In genomic region chr2:137489181-137489682, GRCm38 (mm10) we compare ENCODE assay signal across 15 mouse cellular contexts.
DNase-seq lines count a peak whose midpoint lies in the region; ATAC-seq and TF ChIP-seq lines count a peak whose summit lies in the region.
"Had no signal": no experiment of that assay in that cellular context is flagged by ENCODE, and none has a peak within 500 bp of the region (broad histone marks: within the 10 kb centered on the region; RNA-seq: fewer than 3 reads in every experiment).

No protein-coding gene starts in this region.

- 0 out of 2 replicates have a peak, but pooled peaks have one; percentile 62 for ATAC-seq in kidney, embryonic 14.5 days (ENCODE audit: low FRiP score, low TSS enrichment)
- ATAC-seq: forebrain, embryonic 15.5 days; midbrain, embryonic 15.5 days had no signal

- no peak for TF ChIP-seq CTCF in embryonic fibroblast, embryonic 13.5 days (IDR thresholded peaks at IDR 0.05; ENCODE audit: borderline replicate concordance, insufficient read depth, low read length)

- H3K4me1 ChIP-seq in kidney, embryonic 14.5 days (ENCODE audit: control insufficient read depth, insufficient read depth, low read length) = no peaks in the 10 kb centered on the region
- 0 out of 2 replicates have a peak, but pooled peaks cover 2% of the 10 kb centered on the region for H3K4me1 ChIP-seq in embryonic fibroblast, embryonic 13.5 days (ENCODE audit: control insufficient read depth, insufficient read depth, low read length)
- H3K4me1 ChIP-seq: forebrain, embryonic 15.5 days; limb, embryonic 13.5 days; megakaryocyte, embryonic 14.5 days; midbrain, embryonic 15.5 days had no signal

- no peaks in the 10 kb centered on the region for H3K27me3 ChIP-seq in kidney, embryonic 14.5 days (ENCODE audit: control insufficient read depth, insufficient read depth, low read length)
- H3K27me3 ChIP-seq: forebrain, embryonic 15.5 days; limb, embryonic 13.5 days; megakaryocyte, embryonic 14.5 days; midbrain, embryonic 15.5 days had no signal

- H3K9ac ChIP-seq in kidney, embryonic 14.5 days (ENCODE audit: low read depth, low read length) = no peak overlapping the region
- H3K9ac ChIP-seq: forebrain, embryonic 15.5 days; limb, embryonic 13.5 days; liver, embryonic 14.5 days; midbrain, embryonic 15.5 days had no signal

- no peak overlapping the region for H3K4me3 ChIP-seq in kidney, embryonic 14.5 days (ENCODE audit: low read length)
- H3K4me3 ChIP-seq in embryonic fibroblast, embryonic 13.5 days (ENCODE audit: insufficient read depth, low read length) = no peak overlapping the region
- H3K4me3 ChIP-seq: forebrain, embryonic 15.5 days; limb, embryonic 13.5 days; megakaryocyte, embryonic 14.5 days; midbrain, embryonic 15.5 days had no signal

- no peak overlapping the region for H3K4me2 ChIP-seq in kidney, embryonic 14.5 days (replicated peaks; ENCODE audit: low read depth, low read length)
- H3K4me2 ChIP-seq: forebrain, embryonic 15.5 days; limb, embryonic 13.5 days; midbrain, embryonic 15.5 days had no signal

- H3K27ac ChIP-seq in kidney, embryonic 14.5 days (ENCODE audit: low read depth, low read length) = no peak overlapping the region
- peak overlapping the region; percentile 53; the same call in 1 of the 2 replicates for H3K27ac ChIP-seq in embryonic fibroblast, embryonic 13.5 days (ENCODE audit: insufficient read depth, low read length)
- H3K27ac ChIP-seq: forebrain, embryonic 15.5 days; limb, embryonic 13.5 days; liver, embryonic 14.5 days; midbrain, embryonic 15.5 days had no signal

- WGBS in kidney, embryonic 14.5 days = 25% methylated on average over 5 of the region's 5 CpGs

- no peak for TF ChIP-seq POLR2A in embryonic fibroblast, embryonic 13.5 days (IDR thresholded peaks at IDR 0.05; ENCODE audit: low read depth, low read length)

- no peak for DNase-seq in kidney, adult 11 months
- DNase-seq in layer of hippocampus, adult 9-11 months = peak; percentile 14
- DNase-seq in layer of hippocampus, postnatal 25 days (ENCODE audit: extremely low spot score in 1 of 2, low spot score in 1 of 2) = no peak
- peak; percentile 23 for DNase-seq in Muller cell, postnatal 12 days (ENCODE audit: inconsistent ontology term)
- DNase-seq in yolk sac, embryonic 10.5 days (ENCODE audit: low spot score) = no peak
- DNase-seq: cerebellum, postnatal 10 days; embryo, embryonic 11 days; lung, postnatal 10 days had no signal

- no peaks in the 10 kb centered on the region for H3K9me3 ChIP-seq in kidney, embryonic 14.5 days (ENCODE audit: control insufficient read depth, low read length)
- H3K9me3 ChIP-seq: forebrain, embryonic 15.5 days; limb, embryonic 13.5 days; midbrain, embryonic 15.5 days had no signal

- no peaks in the 10 kb centered on the region for H3K36me3 ChIP-seq in kidney, embryonic 14.5 days (ENCODE audit: control insufficient read depth, insufficient read depth, low read length)
- H3K36me3 ChIP-seq: forebrain, embryonic 15.5 days; limb, embryonic 13.5 days; midbrain, embryonic 15.5 days had no signal

Comparison
In these comparisons a context has a peak if more than half of its experiments do, and no peak if none do; other contexts are left out.
1. DNase-seq: peak in layer of hippocampus, adult 9-11 months (single experiment) and Muller cell, postnatal 12 days (single experiment); none in kidney, adult 11 months (single experiment), layer of hippocampus, postnatal 25 days (0 of 2) and yolk sac, embryonic 10.5 days (single experiment).